Mouse (Mus musculus): Measurements from ENCODE around the gene Tra2b. TPM values are rescaled to one million over a fixed set of nuclear protein-coding genes. Genes with fewer than 3 reads are reported as not detected.
"Not testable (repeated sequence)": the region's sequence is repeated elsewhere in the genome, so short reads cannot be mapped to it uniquely, and the experiment has no call there.

Gene Tra2b
- total RNA-seq, 2 experiments from 2014 or later: 34.7 to 36.8 TPM

GRCm38 (mm10) chr16:22239978-22240377 lies 25.8 kb downstream of the Tra2b start:
- no peak overlapping the region for H3K27ac ChIP-seq
- no peak for TF ChIP-seq CTCF (IDR thresholded peaks at IDR 0.05)
- H3K4me3 ChIP-seq: no peak overlapping the region
- no peak for DNase-seq
- intact Hi-C loops (cut with DNase I): no loop called here

DNA sequence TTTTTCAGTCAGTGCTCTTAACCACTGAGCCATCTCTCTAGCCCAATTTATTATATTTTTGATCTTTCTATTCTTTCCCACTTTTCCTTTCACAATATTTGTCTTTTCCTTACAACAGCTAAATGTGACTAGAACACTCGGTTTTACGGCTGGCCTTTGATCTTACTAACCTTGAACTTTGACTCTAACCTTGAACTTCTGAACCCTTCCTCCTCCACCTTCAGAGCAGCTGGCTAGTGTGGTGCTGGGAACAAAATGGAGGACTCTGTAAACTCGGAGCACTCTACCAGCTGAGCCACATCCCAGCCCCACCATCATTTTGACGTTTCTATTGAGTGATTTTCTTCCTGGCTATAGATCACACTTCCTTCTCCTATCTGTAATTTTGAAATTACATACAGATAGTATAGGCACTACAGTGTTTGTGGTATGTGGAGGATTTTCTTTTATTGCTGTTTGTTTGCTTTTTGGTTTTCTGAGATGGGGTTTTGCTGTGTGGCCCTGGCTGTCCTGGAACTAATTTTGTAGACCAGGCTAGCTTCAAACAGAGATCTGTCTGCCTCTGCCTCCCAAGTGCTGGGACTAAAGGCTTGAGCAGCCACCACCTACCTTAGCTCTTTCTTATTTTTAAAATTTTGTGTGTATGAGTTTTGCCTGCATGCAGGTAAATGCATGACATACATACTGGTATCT lies 26.7 kb downstream of the Tra2b start:
- no peak overlapping the region for H3K4me3 ChIP-seq
- intact Hi-C loops (cut with DNase I): no loop called here
- TF ChIP-seq CTCF (IDR thresholded peaks at IDR 0.05): no peak
- DNase-seq: no peak
- no peak overlapping the region for H3K27ac ChIP-seq

- DNase-seq; intact Hi-C loops (cut with DNase I); H3K4me3 ChIP-seq; H3K27ac ChIP-seq: not testable (repeated sequence)
These were observed 27.4 kb downstream of the Tra2b start for GRCm38 (mm10) chr16:22238402-22238801.

- TF ChIP-seq CTCF (IDR thresholded peaks at IDR 0.05): peak; percentile 17; the same call in 1 of the 2 replicates
- no peak for DNase-seq
- no peak overlapping the region for H3K27ac ChIP-seq
- H3K4me3 ChIP-seq: no peak overlapping the region
- intact Hi-C loops (cut with DNase I): no loop called here
These were observed 29.0 kb downstream of the Tra2b start for GRCm38 (mm10) chr16:22236814-22237213.

DNA sequence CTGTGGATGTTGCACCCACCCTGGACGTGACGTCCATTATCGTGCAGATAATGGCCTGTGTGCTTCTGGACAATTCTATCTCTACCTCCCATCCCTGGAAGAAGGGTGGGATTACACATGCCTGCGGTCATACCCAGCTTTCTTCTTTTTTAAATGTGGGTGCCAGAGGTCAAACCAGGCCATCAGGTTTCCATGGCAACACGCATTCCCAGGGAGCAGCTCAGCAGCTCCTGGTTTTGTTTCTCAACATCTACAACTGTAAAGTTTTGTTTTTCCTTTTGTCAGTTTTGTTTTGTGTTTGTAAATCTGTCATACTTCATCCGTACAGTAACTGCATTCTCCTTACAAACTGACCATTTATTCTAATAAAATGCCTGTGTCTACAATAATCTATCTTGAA lies 31.3 kb downstream of the Tra2b start:
- H3K27ac ChIP-seq: no peak overlapping the region
- DNase-seq: no peak
- intact Hi-C loops (cut with DNase I): no loop called here
- no peak for TF ChIP-seq CTCF (IDR thresholded peaks at IDR 0.05)
- H3K4me3 ChIP-seq: no peak overlapping the region

GRCm38 (mm10) chr16:22230276-22230675 lies 35.5 kb downstream of the Tra2b start:
- H3K4me3 ChIP-seq: 0 out of 2 replicates have a peak overlapping the region, but pooled peaks have one; percentile 34
- H3K27ac ChIP-seq; intact Hi-C loops (cut with DNase I); DNase-seq: not testable (repeated sequence)

GRCm38 (mm10) chr16:22203501-22203900 lies 62.3 kb downstream of the Tra2b start:
- Histone ChIP-seq H3K4me3 (no peak overlapping the region), H3K27ac (no peak overlapping the region)
- intact Hi-C loops (cut with DNase I): no loop called here
- no peak for TF ChIP-seq CTCF (IDR thresholded peaks at IDR 0.05)
- DNase-seq: no peak

DNA sequence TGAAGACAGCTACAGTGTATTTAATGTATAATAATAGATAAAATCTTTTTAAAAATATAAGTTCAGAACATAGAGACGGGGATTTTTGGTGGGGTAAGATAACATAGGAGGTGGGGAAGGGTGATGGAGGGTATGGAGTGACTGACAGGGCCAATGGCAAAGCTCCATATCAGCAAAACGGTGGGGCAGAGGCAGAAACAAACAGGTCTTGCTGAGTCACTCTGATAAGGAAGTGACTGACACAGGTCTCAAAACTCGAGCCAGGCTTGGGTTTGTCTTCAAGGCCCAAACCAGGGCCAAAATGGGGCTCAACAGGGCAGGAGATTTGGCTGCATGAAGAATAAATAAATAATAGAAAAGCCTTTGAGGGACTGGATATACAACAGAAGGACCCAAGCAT lies 63.9 kb downstream of the Tra2b start:
- intact Hi-C loops (cut with DNase I): no loop called here
- DNase-seq: no peak
- Histone ChIP-seq H3K27ac (no peak overlapping the region), H3K4me3 (no peak overlapping the region)
- no peak for TF ChIP-seq CTCF (IDR thresholded peaks at IDR 0.05)

- intact Hi-C loops (cut with DNase I): no loop called here
- H3K27ac ChIP-seq: no peak overlapping the region
- DNase-seq: no peak
- no peak for TF ChIP-seq CTCF (IDR thresholded peaks at IDR 0.05)
- H3K4me3 ChIP-seq: no peak overlapping the region
These were observed 65.3 kb downstream of the Tra2b start for GRCm38 (mm10) chr16:22200476-22200875.

Other genes starting within 250 kb of the Tra2b start
- 1 to 10 TPM; 1.3 to 5.2 TPM for gene Igf2bp2, start 102.7 kb downstream of the Tra2b start, total RNA-seq (2021)
- 1 to 10 TPM; 7.1 to 7.5 TPM for gene Etv5, start 173.7 kb upstream of the Tra2b start, total RNA-seq (2021)